12 mouse cellular contexts compared by ENCODE assay signal in genomic region chr1:160053510-160054305, GRCm38 (mm10). TPM values are rescaled to one million over a fixed set of nuclear protein-coding genes. Genes with fewer than 3 reads are reported as not detected.
DNase-seq lines count a peak whose midpoint lies in the region; ATAC-seq and TF ChIP-seq lines count a peak whose summit lies in the region.
"Had no signal": no experiment of that assay in that cellular context is flagged by ENCODE, and none has a peak within 500 bp of the region (broad histone marks: within the 10 kb centered on the region; RNA-seq: fewer than 3 reads in every experiment).

No protein-coding gene starts in this region.

- no peaks in the 10 kb centered on the region for H3K36me3 ChIP-seq in intestine, embryonic 15.5 days
- no peaks in the 10 kb centered on the region for H3K36me3 ChIP-seq in intestine, embryonic 16.5 days (ENCODE audit: control insufficient read depth, insufficient read depth, low read length)
- no peaks in the 10 kb centered on the region for H3K36me3 ChIP-seq in liver, embryonic 11.5 days (ENCODE audit: control insufficient read depth, insufficient read depth, low read length)
- H3K36me3 ChIP-seq in hindbrain, postnatal 0 days (ENCODE audit: insufficient read depth, low read length) = no peaks in the 10 kb centered on the region
- H3K36me3 ChIP-seq: embryonic facial prominence, embryonic 15.5 days had no signal

- no peak overlapping the region for H3K27ac ChIP-seq in intestine, embryonic 15.5 days
- H3K27ac ChIP-seq in intestine, embryonic 16.5 days (ENCODE audit: low read length) = no peak overlapping the region
- no peak overlapping the region for H3K27ac ChIP-seq in liver, embryonic 11.5 days (ENCODE audit: low read depth, low read length)
- no peak overlapping the region for H3K27ac ChIP-seq in hindbrain, postnatal 0 days
- H3K27ac ChIP-seq: embryonic facial prominence, embryonic 15.5 days; gastrocnemius, adult 2 months had no signal

- H3K4me1 ChIP-seq in intestine, embryonic 15.5 days (replicated peaks) = no peaks in the 10 kb centered on the region
- H3K4me1 ChIP-seq in intestine, embryonic 16.5 days (ENCODE audit: control insufficient read depth, insufficient read depth, low read length) = no peaks in the 10 kb centered on the region
- H3K4me1 ChIP-seq in liver, embryonic 11.5 days (replicated peaks; ENCODE audit: control insufficient read depth, insufficient read depth, low read length) = peaks cover 21% of the 10 kb centered on the region
- no peaks in the 10 kb centered on the region for H3K4me1 ChIP-seq in hindbrain, postnatal 0 days (ENCODE audit: insufficient read depth, low read length)
- H3K4me1 ChIP-seq: embryonic facial prominence, embryonic 15.5 days had no signal

- peak; percentile 55; the same call in 1 of the 2 replicates for ATAC-seq in intestine, embryonic 15.5 days
- no peak for ATAC-seq in intestine, embryonic 16.5 days
- peak; percentile 69 for ATAC-seq in liver, embryonic 11.5 days (replicated peaks; ENCODE audit: low FRiP score)
- ATAC-seq in hindbrain, postnatal 0 days = no peak

- H3K4me3 ChIP-seq in intestine, embryonic 15.5 days (replicated peaks) = no peak overlapping the region
- no peak overlapping the region for H3K4me3 ChIP-seq in intestine, embryonic 16.5 days (ENCODE audit: low read length)
- H3K4me3 ChIP-seq in liver, embryonic 11.5 days (ENCODE audit: low read depth, low read length) = no peak overlapping the region
- no peak overlapping the region for H3K4me3 ChIP-seq in hindbrain, postnatal 0 days (ENCODE audit: low read length)
- H3K4me3 ChIP-seq: embryonic facial prominence, embryonic 15.5 days; gastrocnemius, adult 2 months had no signal

- DNase-seq in CD8-positive naive resting alpha-beta T cell, adult 2 months (ENCODE audit: low read depth in 2 of 2, low spot score in 2 of 2) = peak; percentile 61 to 68
- DNase-seq in liver, embryonic 11.5 days (ENCODE audit: low spot score) = no peak
- DNase-seq in lung, postnatal 36 days = peak; percentile 59
- DNase-seq in hindbrain, postnatal 0 days (ENCODE audit: low spot score) = no peak
- DNase-seq in gastrocnemius, postnatal 10 days = no peak
- no peak for DNase-seq in cerebellum, adult 9-10 months
- DNase-seq: cerebellum, adult 11 months; gastrocnemius, adult 2 months had no signal

- no peak for TF ChIP-seq CTCF in hindbrain, postnatal 0 days (IDR thresholded peaks at IDR 0.05; ENCODE audit: low read depth)

- no peaks in the 10 kb centered on the region for H3K27me3 ChIP-seq in intestine, embryonic 15.5 days (replicated peaks)
- no peaks in the 10 kb centered on the region for H3K27me3 ChIP-seq in intestine, embryonic 16.5 days (replicated peaks; ENCODE audit: control insufficient read depth, insufficient read depth, low read length)
- no peaks in the 10 kb centered on the region for H3K27me3 ChIP-seq in liver, embryonic 11.5 days (replicated peaks; ENCODE audit: control insufficient read depth, insufficient read depth, low read length)
- no peaks in the 10 kb centered on the region for H3K27me3 ChIP-seq in hindbrain, postnatal 0 days (ENCODE audit: insufficient read depth, low read length)
- H3K27me3 ChIP-seq: embryonic facial prominence, embryonic 15.5 days; megakaryocyte, embryonic 14.5 days had no signal

- H3K4me2 ChIP-seq in intestine, embryonic 15.5 days (replicated peaks) = no peak overlapping the region
- no peak overlapping the region for H3K4me2 ChIP-seq in intestine, embryonic 16.5 days (ENCODE audit: low read depth, low read length)
- no peak overlapping the region for H3K4me2 ChIP-seq in liver, embryonic 11.5 days
- H3K4me2 ChIP-seq in hindbrain, postnatal 0 days (ENCODE audit: low read depth, low read length) = no peak overlapping the region
- H3K4me2 ChIP-seq: embryonic facial prominence, embryonic 15.5 days had no signal

- WGBS in intestine, embryonic 15.5 days = 79% methylated on average over 5 of the region's 5 CpGs
- WGBS in intestine, embryonic 16.5 days = 77% methylated on average over 5 of the region's 5 CpGs
- 76% methylated on average over 5 of the region's 5 CpGs for WGBS in liver, embryonic 11.5 days
- WGBS in hindbrain, postnatal 0 days = 83% methylated on average over 5 of the region's 5 CpGs

- H3K9ac ChIP-seq in intestine, embryonic 15.5 days = no peak overlapping the region
- H3K9ac ChIP-seq in intestine, embryonic 16.5 days (ENCODE audit: low read depth, low read length) = no peak overlapping the region
- H3K9ac ChIP-seq in liver, embryonic 11.5 days (ENCODE audit: low read depth, low read length) = no peak overlapping the region
- H3K9ac ChIP-seq in hindbrain, postnatal 0 days (replicated peaks; ENCODE audit: low read length) = no peak overlapping the region
- H3K9ac ChIP-seq: embryonic facial prominence, embryonic 15.5 days had no signal

- H3K9me3 ChIP-seq in intestine, embryonic 15.5 days = no peaks in the 10 kb centered on the region
- H3K9me3 ChIP-seq in intestine, embryonic 16.5 days (ENCODE audit: control insufficient read depth, low read length) = no peaks in the 10 kb centered on the region
- H3K9me3 ChIP-seq in liver, embryonic 11.5 days (ENCODE audit: control insufficient read depth, low read length) = no peaks in the 10 kb centered on the region
- H3K9me3 ChIP-seq in hindbrain, postnatal 0 days (ENCODE audit: low read length) = no peaks in the 10 kb centered on the region
- H3K9me3 ChIP-seq: embryonic facial prominence, embryonic 15.5 days; megakaryocyte, embryonic 14.5 days had no signal

RNA-seq across cellular contexts. Expression of gene 4930523C07Rik, which starts 9.5 kb away (rescaled TPM):
- 9.6 and 10.5 TPM in 2 replicates for polyA plus RNA-seq in intestine, embryonic 15.5 days (2015; fragmentation: Nextera tagmentation; extraction: Ambion mirVana)
- 10.4 TPM in 2 replicates for polyA plus RNA-seq in intestine, embryonic 16.5 days (2015; fragmentation: Nextera tagmentation; extraction: Ambion mirVana)
- 13.2 and 19.0 TPM in 2 replicates for polyA plus RNA-seq in liver, embryonic 11.5 days (2014; fragmentation: Nextera tagmentation; extraction: Ambion mirVana)
- total RNA-seq in hindbrain, postnatal 0 days (2014; rRNA removed) = 1.6 and 2.1 TPM in 2 replicates
- polyA plus RNA-seq in hindbrain, postnatal 0 days (2015; fragmentation: Nextera tagmentation; extraction: Ambion mirVana) = 2.8 and 3.6 TPM in 2 replicates
- 10 to 100 TPM in 1 of 2 experiments, 1 to 10 TPM in 1; 9.2 to 12.0 TPM for total RNA-seq in gastrocnemius, postnatal 10 days (2021)

Comparison
In these comparisons a context has a peak if more than half of its experiments do, and no peak if none do; other contexts are left out.
1. ATAC-seq: peak in intestine, embryonic 15.5 days (single experiment) and liver, embryonic 11.5 days (single experiment); none in intestine, embryonic 16.5 days (single experiment) and hindbrain, postnatal 0 days (single experiment).
2. DNase-seq: peak in CD8-positive naive resting alpha-beta T cell, adult 2 months (2 of 2) and lung, postnatal 36 days (single experiment); none in liver, embryonic 11.5 days (single experiment), hindbrain, postnatal 0 days (single experiment), gastrocnemius, postnatal 10 days (single experiment) and cerebellum, adult 9-10 months (single experiment).